Mouse (Mus musculus) megakaryocyte, embryonic 14.5 days (primary cell): ENCODE results near the gene Ppil3.

Source experiments
- FLI1 ChIP-seq: IDR thresholded peaks from 2 replicates; pipeline ENCODE4 v1.6.1; 2012; ENCODE audit warnings: low read length, inconsistent platforms, mixed read lengths
- GATA1 ChIP-seq: IDR thresholded peaks from 3 replicates; pipeline ENCODE4 v1.6.1; 2012; ENCODE audit warnings: mixed read lengths, low read length, inconsistent platforms, borderline replicate concordance

GRCm38 (mm10) chr1:58458867-58459266, 13.6 kb upstream of the Ppil3 start:
- TF ChIP-seq GATA1 (no peak), FLI1 (no peak)
